Mouse (Mus musculus): ENCODE results near the gene H2-Aa. TPM values are rescaled to one million over a fixed set of nuclear protein-coding genes. Genes with fewer than 3 reads are reported as not detected.
A peak's percentile ranks its signal among the peaks of the same experiment; 100 is the strongest.

Gene H2-Aa
- polyA plus RNA-seq, 1 experiment, result 1,846 TPM

DNA sequence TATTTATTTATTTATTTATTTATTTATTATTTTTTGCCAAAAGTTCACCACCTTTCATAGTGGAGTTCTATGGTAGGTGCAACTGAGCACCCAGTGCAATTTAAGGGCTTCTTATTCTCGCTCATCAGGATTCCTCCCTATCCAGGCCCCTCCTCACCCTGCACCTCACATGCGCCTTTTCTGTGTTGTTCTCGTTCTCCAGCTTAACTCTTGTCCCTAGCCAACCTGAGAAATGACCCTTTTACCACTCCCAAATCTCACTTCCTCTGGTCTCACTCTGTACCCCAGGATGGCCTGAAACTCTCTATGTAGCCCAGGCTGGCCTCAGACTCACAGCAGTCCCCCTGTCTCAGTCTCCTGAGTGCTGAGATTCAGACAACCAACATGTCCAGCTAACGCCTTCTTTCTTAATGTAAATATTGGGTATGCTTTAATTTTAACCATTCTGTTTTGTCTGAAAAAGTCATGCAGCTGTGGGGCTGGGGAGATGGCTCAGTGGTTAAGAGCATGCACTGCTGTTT, 14.1 kb upstream of the H2-Aa start:
- no peak for TF ChIP-seq CTCF (IDR thresholded peaks at IDR 0.05; ENCODE audit: extremely low read depth, insufficient read depth, insufficient read length, insufficient replicate concordance)
- TF ChIP-seq POLR2A (IDR thresholded peaks at IDR 0.05; ENCODE audit: low read depth, low read length), result no peak
- DNase-seq (ENCODE audit: low read depth in 1 of 2, low spot score in 2 of 2), result no peak
- H3K36me3 ChIP-seq (ENCODE audit: control insufficient read depth, insufficient read depth, low read length), result peaks cover 2% of the 10 kb centered on the region; the same call in 1 of the 2 replicates
- H3K27ac ChIP-seq (ENCODE audit: insufficient read depth, low read length), result peak overlapping the region; percentile 88
- 77% methylated on average over 4 of the region's 4 CpGs for WGBS
- H3K4me1 ChIP-seq (ENCODE audit: control insufficient read depth, insufficient read depth, insufficient read length), result peaks cover 34% of the 10 kb centered on the region; the same call in 1 of the 2 replicates
- H3K4me3 ChIP-seq (ENCODE audit: extremely low read depth, insufficient read depth, insufficient read length), result no peak overlapping the region
- H3K27me3 ChIP-seq (ENCODE audit: control insufficient read depth, insufficient read depth, low read length), result no peaks in the 10 kb centered on the region

DNA sequence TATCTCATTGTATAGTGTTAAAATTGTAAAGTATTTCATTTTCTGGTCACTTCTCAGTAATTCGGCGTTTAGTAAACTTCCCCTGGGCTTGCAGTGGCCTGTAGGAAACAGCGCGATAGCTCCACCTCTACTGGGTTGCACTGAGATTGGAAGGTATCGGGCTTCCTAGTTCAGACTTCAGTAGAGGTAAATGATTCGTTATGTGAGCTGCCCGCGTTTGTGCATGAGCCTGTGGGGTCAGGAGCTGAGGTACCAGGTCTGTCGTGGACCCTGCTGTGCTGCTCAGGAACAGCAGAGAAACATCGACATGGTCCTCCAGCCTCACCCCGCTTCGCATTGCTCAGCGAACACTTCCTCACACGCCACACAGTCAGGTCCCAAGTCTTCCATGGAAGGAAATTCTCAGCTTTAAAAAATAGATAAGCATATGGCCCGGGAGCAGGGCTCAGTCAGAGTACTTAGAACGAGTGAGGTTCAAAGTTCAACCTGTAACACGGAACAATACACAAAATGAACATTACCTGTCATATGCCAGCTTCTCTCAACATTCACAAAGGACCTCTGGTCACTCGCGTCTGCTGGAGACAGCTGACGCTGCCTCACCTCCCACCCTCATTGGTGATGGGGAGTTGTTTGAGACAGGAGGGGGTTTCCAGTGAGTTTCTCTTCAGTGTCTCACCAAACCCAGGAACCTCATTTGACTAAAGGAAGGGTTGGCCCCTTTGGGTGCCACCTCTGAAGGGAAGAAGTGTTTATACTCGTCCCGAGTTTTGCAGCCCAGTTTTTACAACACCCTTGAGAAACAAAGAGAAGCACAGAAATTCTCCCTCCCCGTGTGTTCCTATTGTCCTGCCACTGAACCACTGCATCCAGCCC, 13.3 kb upstream of the H2-Aa start:
- peak; percentile 36 for TF ChIP-seq POLR2A (IDR thresholded peaks at IDR 0.05; ENCODE audit: low read depth, low read length)
- TF ChIP-seq CTCF (IDR thresholded peaks at IDR 0.05; ENCODE audit: extremely low read depth, insufficient read depth, insufficient read length, insufficient replicate concordance), result no peak
- H3K4me1 ChIP-seq (ENCODE audit: control insufficient read depth, insufficient read depth, insufficient read length), result peaks cover 37% of the 10 kb centered on the region; the same call in 1 of the 2 replicates
- peak overlapping the region; percentile 99 for H3K27ac ChIP-seq (ENCODE audit: insufficient read depth, low read length)
- H3K27me3 ChIP-seq (ENCODE audit: control insufficient read depth, insufficient read depth, low read length), result no peaks in the 10 kb centered on the region
- no peak overlapping the region; the same call in 1 of the 2 replicates for H3K4me3 ChIP-seq (ENCODE audit: extremely low read depth, insufficient read depth, insufficient read length)
- WGBS, result 60% methylated on average over 23 of the region's 23 CpGs
- no peaks in the 10 kb centered on the region for H3K36me3 ChIP-seq (ENCODE audit: control insufficient read depth, insufficient read depth, low read length)
- peak; percentile 90 to 96 for DNase-seq (ENCODE audit: low read depth in 1 of 2, low spot score in 2 of 2)

DNA sequence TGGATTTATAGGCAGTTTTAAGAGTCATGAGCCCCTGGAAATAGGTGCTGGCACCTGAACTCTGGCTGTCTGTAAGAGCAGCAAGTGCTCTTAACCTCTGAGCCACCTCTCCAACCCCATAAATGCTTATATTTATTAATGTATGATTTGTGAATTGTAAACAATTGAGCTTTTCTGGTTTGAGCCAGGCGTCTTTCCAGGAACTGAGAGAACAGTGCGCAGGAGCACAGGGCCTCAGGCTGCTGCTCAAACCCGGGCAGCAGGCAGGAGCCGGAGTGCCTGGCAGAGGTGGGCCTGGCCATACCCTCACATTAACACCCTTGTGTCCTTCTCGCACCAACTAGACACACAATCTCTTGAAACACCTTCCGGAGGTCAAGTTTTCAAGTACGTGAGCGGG, 12.4 kb upstream of the H2-Aa start:
- DNase-seq (ENCODE audit: low read depth in 1 of 2, low spot score in 2 of 2), result no peak
- Histone ChIP-seq H3K27ac (ENCODE audit: insufficient read depth, low read length) (peak overlapping the region; percentile 91), H3K4me3 (ENCODE audit: extremely low read depth, insufficient read depth, insufficient read length) (no peak overlapping the region), H3K4me1 (ENCODE audit: control insufficient read depth, insufficient read depth, insufficient read length) (peaks cover 37% of the 10 kb centered on the region; the same call in 1 of the 2 replicates), H3K27me3 (ENCODE audit: control insufficient read depth, insufficient read depth, low read length) (no peaks in the 10 kb centered on the region), H3K36me3 (ENCODE audit: control insufficient read depth, insufficient read depth, low read length) (no peaks in the 10 kb centered on the region)
- no peak for TF ChIP-seq POLR2A (IDR thresholded peaks at IDR 0.05; ENCODE audit: low read depth, low read length)
- TF ChIP-seq CTCF (IDR thresholded peaks at IDR 0.05; ENCODE audit: extremely low read depth, insufficient read depth, insufficient read length, insufficient replicate concordance), result no peak
- 94% methylated on average over 8 of the region's 8 CpGs for WGBS

DNA sequence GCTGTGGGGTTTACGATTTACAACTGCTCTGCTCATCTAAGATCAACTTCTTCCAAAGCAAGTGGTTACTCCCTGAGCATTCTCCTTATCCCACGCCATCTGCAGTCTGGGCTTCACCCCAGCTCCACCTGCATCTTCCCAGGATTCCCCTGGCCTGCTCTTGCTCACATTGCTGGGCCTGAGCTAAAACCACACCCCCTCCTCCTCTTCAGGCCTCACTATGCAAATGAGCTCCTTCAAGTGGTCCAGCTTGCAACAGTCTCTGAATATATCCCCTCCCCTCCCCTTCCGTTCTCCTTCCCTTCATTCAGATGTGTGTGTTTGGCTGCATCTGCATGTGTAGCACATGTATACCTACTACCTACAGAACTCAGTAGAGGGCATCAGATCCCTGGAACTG, 11.7 kb upstream of the H2-Aa start:
- Histone ChIP-seq H3K27ac (ENCODE audit: insufficient read depth, low read length) (peak overlapping the region; percentile 93), H3K4me3 (ENCODE audit: extremely low read depth, insufficient read depth, insufficient read length) (no peak overlapping the region), H3K27me3 (ENCODE audit: control insufficient read depth, insufficient read depth, low read length) (no peaks in the 10 kb centered on the region), H3K36me3 (ENCODE audit: control insufficient read depth, insufficient read depth, low read length) (no peaks in the 10 kb centered on the region), H3K4me1 (ENCODE audit: control insufficient read depth, insufficient read depth, insufficient read length) (peaks cover 40% of the 10 kb centered on the region; the same call in 1 of the 2 replicates)
- 54% methylated on average over 3 of the region's 3 CpGs for WGBS
- peak; percentile 66 to 80 for DNase-seq (ENCODE audit: low read depth in 1 of 2, low spot score in 2 of 2)
- TF ChIP-seq POLR2A (IDR thresholded peaks at IDR 0.05; ENCODE audit: low read depth, low read length) (no peak; the same call in 1 of the 2 replicates), CTCF (IDR thresholded peaks at IDR 0.05; ENCODE audit: extremely low read depth, insufficient read depth, insufficient read length, insufficient replicate concordance) (no peak)

DNA sequence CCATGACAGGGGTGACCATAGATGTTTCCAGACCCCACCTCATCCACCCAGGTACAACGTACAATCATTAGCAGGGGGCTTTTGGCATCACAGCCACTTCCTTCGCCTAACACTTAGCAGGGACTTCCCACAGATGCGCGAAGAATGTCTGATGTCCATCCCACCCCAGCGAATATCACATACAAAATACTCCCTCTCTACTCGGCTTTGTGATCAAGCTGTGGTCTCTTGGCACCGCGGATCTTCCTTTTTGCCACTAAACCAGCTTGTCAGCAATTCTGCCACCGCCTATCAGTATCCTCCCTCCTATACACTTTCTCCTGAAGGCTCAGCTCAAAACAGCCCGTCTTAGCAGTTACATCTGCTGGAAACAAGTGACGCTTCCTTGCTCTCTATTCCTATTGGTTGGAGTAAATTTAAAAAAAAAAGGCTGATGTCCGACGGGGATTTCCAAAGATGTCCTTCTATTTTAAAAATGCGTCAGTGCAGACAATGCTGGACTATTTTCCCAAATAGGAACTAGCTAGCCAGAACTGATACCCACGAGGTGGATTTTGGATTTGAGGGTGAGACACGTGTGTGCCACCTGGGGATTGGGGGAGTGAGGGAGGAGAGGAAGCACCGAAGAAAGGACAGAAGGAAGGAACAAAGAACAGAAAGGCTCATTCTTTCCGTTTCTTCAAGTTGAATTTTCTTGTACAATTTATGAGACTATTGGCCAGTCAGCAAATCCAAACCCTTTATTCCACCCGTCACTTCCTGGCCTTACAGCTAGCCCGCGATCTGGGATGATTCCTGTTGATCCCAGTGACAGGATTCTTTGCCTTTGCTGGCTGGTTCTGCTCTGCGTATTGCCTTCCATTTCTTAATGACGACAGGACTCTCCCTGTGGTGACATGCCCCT, 8.5 kb upstream of the H2-Aa start:
- no peaks in the 10 kb centered on the region for H3K27me3 ChIP-seq (ENCODE audit: control insufficient read depth, insufficient read depth, low read length)
- TF ChIP-seq CTCF (IDR thresholded peaks at IDR 0.05; ENCODE audit: extremely low read depth, insufficient read depth, insufficient read length, insufficient replicate concordance) (no peak), POLR2A (IDR thresholded peaks at IDR 0.05; ENCODE audit: low read depth, low read length) (peak; percentile 79)
- peaks cover 42% of the 10 kb centered on the region; the same call in 1 of the 2 replicates for H3K4me1 ChIP-seq (ENCODE audit: control insufficient read depth, insufficient read depth, insufficient read length)
- peak overlapping the region; percentile 94 for H3K27ac ChIP-seq (ENCODE audit: insufficient read depth, low read length)
- 24% methylated on average over 23 of the region's 23 CpGs for WGBS
- peak overlapping the region; percentile 50; the same call in 1 of the 2 replicates for H3K4me3 ChIP-seq (ENCODE audit: extremely low read depth, insufficient read depth, insufficient read length)
- H3K36me3 ChIP-seq (ENCODE audit: control insufficient read depth, insufficient read depth, low read length), result no peaks in the 10 kb centered on the region
- peak; percentile 76 to 96 for DNase-seq (ENCODE audit: low read depth in 1 of 2, low spot score in 2 of 2)

DNA sequence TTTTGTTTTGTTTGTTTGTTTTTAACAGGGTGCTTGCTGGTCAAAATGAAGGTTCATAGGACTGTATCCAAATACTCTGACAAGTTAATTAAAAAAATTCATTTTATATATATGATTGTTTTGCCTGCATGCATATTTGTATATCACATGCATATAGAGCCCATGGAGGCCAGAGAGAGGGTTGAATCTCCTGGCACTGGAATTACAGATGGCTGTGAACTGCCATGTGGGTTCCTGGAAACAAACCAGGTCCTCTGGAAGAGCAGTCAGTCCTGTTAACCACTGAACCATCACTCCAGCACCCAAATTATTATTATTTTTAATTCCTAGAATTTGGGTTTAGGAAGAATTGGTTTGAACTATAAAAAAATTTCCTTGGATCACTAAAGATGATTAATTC, 7.7 kb upstream of the H2-Aa start:
- H3K27ac ChIP-seq (ENCODE audit: insufficient read depth, low read length), result peak overlapping the region; percentile 94

More for the DNA sequence above, 7.7 kb upstream of the H2-Aa start:
- DNase-seq (ENCODE audit: low read depth in 1 of 2, low spot score in 2 of 2), result no peak
- H3K4me3 ChIP-seq (ENCODE audit: extremely low read depth, insufficient read depth, insufficient read length), result no peak overlapping the region
- H3K4me1 ChIP-seq (ENCODE audit: control insufficient read depth, insufficient read depth, insufficient read length), result peaks cover 45% of the 10 kb centered on the region; the same call in 1 of the 2 replicates
- H3K36me3 ChIP-seq (ENCODE audit: control insufficient read depth, insufficient read depth, low read length), result no peaks in the 10 kb centered on the region
- H3K27me3 ChIP-seq (ENCODE audit: control insufficient read depth, insufficient read depth, low read length), result no peaks in the 10 kb centered on the region
- TF ChIP-seq CTCF (IDR thresholded peaks at IDR 0.05; ENCODE audit: extremely low read depth, insufficient read depth, insufficient read length, insufficient replicate concordance) (no peak), POLR2A (IDR thresholded peaks at IDR 0.05; ENCODE audit: low read depth, low read length) (no peak)

Data from spleen, adult 2 months (tissue).